Mouse (Mus musculus): ENCODE measurements around the gene Noct.
"Not testable (repeated sequence)": the region's sequence is repeated elsewhere in the genome, so short reads cannot be mapped to it uniquely, and the experiment has no call there.

Noct gene

DNA sequence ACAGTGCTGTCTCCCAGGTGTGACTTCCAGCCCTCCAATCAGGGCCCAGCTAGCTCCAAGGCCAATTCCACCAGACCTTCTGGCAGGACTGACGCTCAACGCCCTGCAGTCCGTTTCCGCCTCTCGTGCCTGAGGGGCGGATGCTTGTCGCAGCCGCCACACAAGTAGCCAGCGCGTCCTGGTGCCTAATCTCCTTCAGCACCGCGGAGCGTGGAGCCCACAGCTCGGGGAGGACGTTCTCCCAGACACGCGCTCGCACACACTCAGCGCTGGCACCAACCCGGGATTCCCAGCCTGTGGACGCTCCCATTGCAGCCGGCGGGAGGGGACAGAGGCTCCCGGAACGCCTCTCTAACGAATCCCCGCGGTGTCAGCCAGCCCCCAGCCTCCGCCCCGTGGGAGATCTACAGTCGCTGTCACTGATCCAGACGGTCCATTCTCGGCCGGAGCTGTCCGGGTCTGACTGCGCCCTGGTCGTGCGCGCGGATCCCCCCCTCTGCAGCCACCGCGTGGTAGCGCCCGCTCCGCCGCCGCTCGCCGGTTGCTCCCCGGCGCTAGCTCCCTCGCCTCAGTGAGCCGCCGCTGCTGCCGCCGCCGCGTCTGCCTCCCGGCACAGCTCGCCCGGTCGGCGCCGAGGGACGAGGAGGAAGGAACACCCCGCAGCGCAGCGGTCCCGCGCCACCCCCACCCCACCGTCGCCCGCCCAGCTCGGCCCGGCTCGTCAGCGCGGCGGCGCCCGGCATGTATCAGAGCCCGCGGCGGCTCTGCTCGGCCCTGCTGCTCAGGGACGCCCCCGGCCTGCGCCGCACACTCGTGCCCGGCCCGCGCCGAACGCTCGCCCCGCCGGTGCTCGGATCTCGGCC is at the start of gene Noct:
TSS of gene Noct (plus strand) at position 85 of the 863 bp plus-strand sequence.
- DNase-seq (ENCODE audit: low spot score): peak; percentile 88

DNA sequence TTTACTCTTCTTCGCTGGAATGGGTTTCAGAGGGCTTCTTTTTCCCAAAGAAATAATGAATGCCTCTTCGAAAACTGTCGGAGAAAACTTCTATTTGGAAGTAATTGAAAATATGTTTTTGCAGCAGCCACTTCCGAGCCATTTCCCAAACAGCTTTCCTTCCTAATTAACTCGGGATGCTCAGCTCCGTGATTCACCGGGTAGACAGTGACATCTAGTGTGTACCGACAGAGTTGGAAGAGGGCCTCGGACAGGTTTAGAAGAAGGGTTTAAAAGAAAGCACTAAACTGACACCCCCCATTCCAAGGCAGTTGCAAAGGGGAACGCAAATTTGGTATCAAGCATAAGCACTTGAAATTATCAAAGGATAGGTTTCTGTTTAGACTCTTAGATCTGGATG is 46.1 kb upstream of the Noct start:
- no peak for DNase-seq (ENCODE audit: low spot score)

DNA sequence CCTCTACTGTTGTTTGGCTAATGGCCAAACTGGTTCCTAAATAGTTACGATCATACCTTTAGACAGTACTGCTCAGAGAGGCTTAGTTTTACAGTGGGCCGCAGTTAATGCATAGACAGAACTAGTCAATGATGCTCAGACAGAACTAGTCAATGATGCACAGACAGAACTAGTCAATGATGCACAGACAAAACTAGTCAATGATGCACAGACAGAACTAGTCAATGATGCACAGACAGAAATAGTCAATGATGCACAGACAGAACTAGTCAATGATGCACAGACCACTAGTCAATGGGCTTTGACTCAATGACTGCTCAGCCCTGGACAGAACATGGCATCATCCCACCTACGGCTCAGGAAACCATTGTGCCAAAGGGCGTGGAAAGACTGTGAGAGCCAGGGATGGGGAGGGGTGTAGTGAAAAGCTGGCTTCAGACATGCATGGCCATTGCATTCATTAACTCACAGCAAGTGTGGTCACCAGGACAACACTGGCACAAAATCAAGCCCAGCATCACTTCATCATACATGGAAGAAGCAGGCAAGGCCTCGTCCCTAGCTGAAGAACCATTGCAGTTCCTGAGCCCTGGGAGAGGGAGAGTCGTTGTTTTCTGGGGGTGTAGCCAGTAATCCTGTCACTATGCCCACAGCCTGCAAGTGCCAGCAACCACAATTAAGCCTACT is 44.6 kb upstream of the Noct start:
- no peak for DNase-seq (ENCODE audit: low spot score)

- no peak for DNase-seq (ENCODE audit: low spot score)
Measured at GRCm38 (mm10) chr3:51180341-51180940, 43.8 kb upstream of the Noct start.

GRCm38 (mm10) chr3:51182455-51182854 is 41.8 kb upstream of the Noct start:
- peak; percentile 28 for DNase-seq (ENCODE audit: low spot score)

- DNase-seq (ENCODE audit: low spot score): not testable (repeated sequence)
Measured at GRCm38 (mm10) chr3:51183508-51183907, 40.7 kb upstream of the Noct start.

GRCm38 (mm10) chr3:51183967-51184366 is 40.3 kb upstream of the Noct start:
- DNase-seq (ENCODE audit: low spot score): not testable (repeated sequence)

DNA sequence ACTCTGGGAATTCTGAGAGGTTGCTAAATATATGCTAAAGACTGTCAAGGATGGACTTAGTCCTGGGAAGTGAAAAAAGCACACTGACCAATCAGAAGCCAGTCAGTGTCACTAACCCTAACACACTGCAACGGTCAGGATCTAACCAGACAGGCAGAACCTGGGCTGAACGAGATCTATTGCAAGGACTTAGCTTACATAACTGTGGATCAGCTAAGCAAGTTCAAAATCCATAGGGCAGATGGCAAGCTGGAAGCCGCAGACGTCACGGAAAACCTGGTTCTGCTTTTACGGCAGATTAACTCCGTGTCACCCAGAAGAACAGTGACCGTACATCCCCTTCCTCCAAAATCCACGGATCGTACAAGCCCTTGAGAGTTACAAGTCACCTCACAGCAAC is 39.5 kb upstream of the Noct start:
- DNase-seq (ENCODE audit: low spot score): no peak

DNA sequence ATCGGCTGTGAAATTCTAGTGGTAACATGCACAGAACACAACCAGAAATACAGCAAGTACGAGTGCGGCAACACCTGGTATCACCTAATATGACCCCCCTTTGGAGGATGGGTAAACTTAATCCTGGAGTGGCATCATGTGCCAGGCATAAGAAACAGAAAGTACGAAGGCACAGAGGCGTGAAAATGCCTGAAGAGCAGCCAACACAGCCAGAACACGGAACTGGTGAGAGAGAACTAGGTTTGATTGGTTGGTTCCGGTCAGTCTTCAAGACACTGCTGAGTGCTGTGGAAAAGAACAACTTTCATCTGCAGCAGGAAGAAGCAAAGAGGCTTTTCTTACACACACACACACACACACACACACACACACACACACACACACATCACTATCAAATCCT is 38.8 kb upstream of the Noct start:
- no peak for DNase-seq (ENCODE audit: low spot score)

DNA sequence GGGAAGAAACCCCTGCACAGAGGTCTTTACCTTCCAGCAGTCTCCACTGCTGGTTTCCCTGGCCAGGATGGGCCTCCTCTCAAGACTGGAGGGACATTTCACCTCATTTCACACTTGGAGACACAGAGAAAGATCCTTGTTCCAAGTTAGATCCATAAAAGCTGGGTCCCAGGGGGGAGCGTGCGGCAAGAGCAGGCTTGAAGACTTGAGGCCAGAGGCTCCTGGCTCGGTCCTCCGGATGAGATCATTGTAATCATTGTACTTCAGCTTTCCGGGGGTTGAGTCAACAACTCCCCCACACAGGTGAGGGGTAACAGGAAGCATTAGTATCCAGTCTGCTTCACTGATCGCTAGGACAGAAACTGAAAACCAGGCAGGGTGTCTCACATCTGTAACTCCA is 30.2 kb upstream of the Noct start:
- no peak for DNase-seq (ENCODE audit: low spot score)

DNA sequence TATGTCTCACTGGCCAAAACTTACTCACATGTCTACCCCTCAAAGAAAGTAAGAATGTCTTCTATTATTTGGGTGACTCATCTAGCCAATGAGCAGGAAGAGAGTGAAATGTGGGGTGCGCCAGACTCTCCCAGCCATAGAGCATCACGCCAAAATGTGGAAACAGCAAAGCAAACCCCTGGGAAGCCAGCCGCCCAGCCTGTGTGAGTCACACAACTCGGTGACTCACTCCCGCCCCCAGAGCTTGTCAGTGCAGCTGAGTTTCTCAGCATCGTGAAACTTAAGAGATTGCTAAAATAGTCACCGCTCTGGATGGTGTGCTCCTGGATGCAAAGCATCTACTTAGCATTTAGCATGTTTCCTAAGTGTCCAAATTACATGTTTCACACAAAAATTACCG is 28.9 kb upstream of the Noct start:
- DNase-seq (ENCODE audit: low spot score): peak; percentile 49

DNA sequence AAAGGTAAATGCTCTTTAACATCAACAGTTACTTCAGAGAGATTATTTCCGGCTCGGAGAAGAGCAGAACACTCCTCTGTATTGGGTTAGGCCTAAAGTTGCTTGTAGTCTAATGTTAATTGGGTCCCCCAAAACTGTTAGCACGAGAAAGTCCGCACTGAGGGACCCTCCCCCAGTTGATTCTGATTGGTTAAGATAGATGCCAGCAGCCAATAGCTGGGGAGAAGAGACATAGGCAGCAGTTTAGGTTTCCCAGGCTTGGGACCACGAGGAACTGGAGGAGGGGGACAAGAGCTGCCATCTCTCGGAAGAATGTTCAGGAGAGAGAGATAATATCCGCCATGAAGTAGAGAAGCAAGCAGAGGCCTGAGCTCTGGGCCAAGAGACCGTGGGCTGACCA is 28.5 kb upstream of the Noct start:
- no peak for DNase-seq (ENCODE audit: low spot score)

GRCm38 (mm10) chr3:51196724-51197111 is 27.5 kb upstream of the Noct start:
- no peak for DNase-seq (ENCODE audit: low spot score)

GRCm38 (mm10) chr3:51197112-51197731 is 27.0 kb upstream of the Noct start:
- peak; percentile 68 for DNase-seq (ENCODE audit: low spot score)

- DNase-seq (ENCODE audit: low spot score): no peak
Measured at GRCm38 (mm10) chr3:51198291-51198690, 26.0 kb upstream of the Noct start.

DNA sequence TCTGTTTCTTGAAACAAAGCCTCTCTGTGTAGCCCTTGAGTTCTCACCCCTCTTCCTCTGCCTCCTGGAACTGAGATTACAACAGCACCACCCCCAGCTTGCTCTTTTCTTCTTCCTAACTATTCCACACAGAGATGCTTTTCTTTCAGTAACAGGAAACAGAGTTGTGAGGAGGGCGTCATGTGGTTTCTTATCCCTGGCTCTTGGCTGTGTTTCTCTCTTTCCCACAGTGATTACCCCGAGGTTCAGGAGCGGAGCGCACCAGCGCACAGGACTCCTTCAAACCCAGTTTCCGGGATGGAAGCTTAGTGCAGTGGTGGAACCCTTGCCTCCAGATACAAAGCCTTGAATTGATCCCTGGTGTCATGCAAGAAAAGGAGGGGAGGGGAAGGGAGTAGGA is 25.1 kb upstream of the Noct start:
- DNase-seq (ENCODE audit: low spot score): no peak

- peak; percentile 30 for DNase-seq (ENCODE audit: low spot score)
Measured at GRCm38 (mm10) chr3:51200311-51200710, 23.9 kb upstream of the Noct start.

GRCm38 (mm10) chr3:51200894-51201293 is 23.4 kb upstream of the Noct start:
- DNase-seq (ENCODE audit: low spot score): no peak

DNA sequence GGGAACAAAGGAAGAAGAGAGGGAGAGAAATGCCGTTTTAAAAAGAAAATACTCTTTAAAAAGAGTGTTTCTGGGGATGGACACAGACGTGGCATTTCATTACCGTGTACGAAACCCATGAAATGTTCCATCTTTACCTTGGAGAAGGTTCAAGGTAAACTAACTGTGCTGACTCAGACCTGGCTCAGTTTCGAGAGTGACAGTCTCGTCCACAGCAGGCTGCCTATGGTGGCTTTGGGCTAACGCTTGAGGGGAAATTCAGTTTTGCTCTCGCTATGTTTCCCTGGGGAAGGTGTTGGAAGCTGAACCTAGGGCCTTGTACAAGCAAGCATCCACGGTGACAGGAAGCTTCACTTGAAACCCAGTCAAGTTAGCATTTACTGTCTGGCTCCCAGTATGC is 22.3 kb upstream of the Noct start:
- DNase-seq (ENCODE audit: low spot score): no peak

DNA sequence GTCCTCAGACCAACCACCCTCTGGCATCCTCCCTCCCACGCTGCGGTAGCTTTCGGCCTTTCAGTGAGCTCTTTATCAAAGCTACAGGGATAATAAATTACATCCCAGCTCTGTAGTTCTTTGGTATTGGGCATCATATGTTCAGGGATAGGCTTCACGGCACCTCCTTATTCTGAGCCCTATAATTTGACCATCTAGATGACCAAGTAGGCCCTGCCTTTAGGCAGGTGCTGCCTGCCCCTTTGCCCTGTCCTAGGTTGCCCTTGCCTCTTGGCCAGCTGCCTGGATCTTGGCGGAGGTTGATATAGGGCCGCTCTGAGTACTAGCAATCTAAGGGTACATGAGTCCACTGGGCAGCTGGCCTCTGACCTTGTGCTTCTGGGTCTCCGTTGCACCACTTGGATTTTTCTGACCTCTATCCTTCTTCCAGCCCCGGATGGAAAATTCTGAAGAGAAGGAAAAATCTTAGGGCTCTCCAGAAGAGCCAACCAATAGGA is 21.7 kb upstream of the Noct start:
- no peak for DNase-seq (ENCODE audit: low spot score)

GRCm38 (mm10) chr3:51203906-51204305 is 20.3 kb upstream of the Noct start:
- no peak for DNase-seq (ENCODE audit: low spot score)

- DNase-seq (ENCODE audit: low spot score): no peak
Measured at GRCm38 (mm10) chr3:51204441-51204840, 19.8 kb upstream of the Noct start.
